Comparison of ENCODE assay signal across 17 mouse cellular contexts in genomic region chr4:97831611-97832278, GRCm38 (mm10). TPM values are rescaled to one million over a fixed set of nuclear protein-coding genes. Genes with fewer than 3 reads are reported as not detected.
DNase-seq lines count a peak whose midpoint lies in the region; TF ChIP-seq lines count a peak whose summit lies in the region.
"Had no signal": no experiment of that assay in that cellular context is flagged by ENCODE, and none has a peak within 500 bp of the region (broad histone marks: within the 10 kb centered on the region; RNA-seq: fewer than 3 reads in every experiment).

No protein-coding gene starts in this region.

- no peak for TF ChIP-seq POLR2A in testis, adult 2 months (IDR thresholded peaks at IDR 0.05; ENCODE audit: control insufficient read depth, low read depth, low read length)
- TF ChIP-seq POLR2A in cortical plate, adult 2 months (IDR thresholded peaks at IDR 0.05; ENCODE audit: extremely low read depth, insufficient read depth, low read length): no peak
- no peak for TF ChIP-seq POLR2A in olfactory bulb, adult 2 months (IDR thresholded peaks at IDR 0.05; ENCODE audit: insufficient read depth, low read depth, low read length)

- H3K27me3 ChIP-seq in heart, embryonic 10.5 days (ENCODE audit: insufficient read depth, poor library complexity, severe bottlenecking): no peaks in the 10 kb centered on the region
- no peaks in the 10 kb centered on the region for H3K27me3 ChIP-seq in testis, adult 2 months (ENCODE audit: control insufficient read depth, insufficient read depth, low read length)
- H3K27me3 ChIP-seq in limb, embryonic 10.5 days (ENCODE audit: low read depth, poor library complexity, severe bottlenecking): no peaks in the 10 kb centered on the region
- H3K27me3 ChIP-seq: heart, embryonic 13.5 days; hindbrain, embryonic 15.5 days; limb, embryonic 13.5 days; neural tube, embryonic 12.5 days had no signal

- H3K36me3 ChIP-seq in heart, embryonic 10.5 days: no peaks in the 10 kb centered on the region
- no peaks in the 10 kb centered on the region for H3K36me3 ChIP-seq in testis, adult 2 months (ENCODE audit: control insufficient read depth, insufficient read depth, low read length)
- no peaks in the 10 kb centered on the region for H3K36me3 ChIP-seq in limb, embryonic 10.5 days
- H3K36me3 ChIP-seq: hindbrain, embryonic 15.5 days; neural tube, embryonic 12.5 days had no signal

- H3K4me3 ChIP-seq in heart, embryonic 10.5 days: no peak overlapping the region
- no peak overlapping the region for H3K4me3 ChIP-seq in testis, adult 2 months (ENCODE audit: control insufficient read depth, low read depth, low read length)
- H3K4me3 ChIP-seq in cortical plate, adult 2 months (ENCODE audit: insufficient read depth, low read length): no peak overlapping the region
- H3K4me3 ChIP-seq in olfactory bulb, adult 2 months (ENCODE audit: insufficient read depth, low read depth, low read length): no peak overlapping the region
- no peak overlapping the region for H3K4me3 ChIP-seq in limb, embryonic 10.5 days
- H3K4me3 ChIP-seq: heart, embryonic 13.5 days; hindbrain, embryonic 15.5 days; limb, embryonic 13.5 days; neural tube, embryonic 12.5 days had no signal

- WGBS in heart, embryonic 10.5 days: 86% methylated on average over 7 of the region's 7 CpGs
- WGBS in olfactory bulb, adult 2 months: 87% methylated on average over 7 of the region's 7 CpGs
- 93% methylated on average over 7 of the region's 7 CpGs for WGBS in limb, embryonic 10.5 days

- H3K27ac ChIP-seq in heart, embryonic 10.5 days: no peak overlapping the region
- H3K27ac ChIP-seq in testis, adult 2 months (ENCODE audit: control insufficient read depth, insufficient read depth, low read depth, low read length): peak overlapping the region; percentile 23
- H3K27ac ChIP-seq in cortical plate, adult 2 months (ENCODE audit: insufficient read depth, low read length): peak overlapping the region; percentile 79; the same call in 1 of the 2 replicates
- peak overlapping the region; percentile 26; the same call in 1 of the 2 replicates for H3K27ac ChIP-seq in olfactory bulb, adult 2 months (ENCODE audit: insufficient read depth, low read depth, low read length)
- H3K27ac ChIP-seq in limb, embryonic 10.5 days: no peak overlapping the region
- H3K27ac ChIP-seq: hindbrain, embryonic 15.5 days; kidney, postnatal 0 days; limb, embryonic 13.5 days; neural tube, embryonic 12.5 days had no signal

- DNase-seq in heart, adult 11 months: peak; percentile 41
- no peak for DNase-seq in heart, embryonic 10.5 days (ENCODE audit: low spot score)
- no peak for DNase-seq in testis, postnatal 10 days (ENCODE audit: low spot score)
- DNase-seq in limb, embryonic 10.5 days (ENCODE audit: low spot score): no peak
- no peak for DNase-seq in cerebellum, postnatal 10 days
- DNase-seq: adrenal gland, adult 8-10 months; cerebellum, postnatal 36 days; lung, postnatal 14 days; midbrain, embryonic 14.5 days had no signal

- peaks cover 36% of the 10 kb centered on the region for H3K4me1 ChIP-seq in heart, embryonic 10.5 days
- peaks cover 8% of the 10 kb centered on the region for H3K4me1 ChIP-seq in testis, adult 2 months (ENCODE audit: control insufficient read depth, insufficient read depth, low read length)
- peaks cover 4% of the 10 kb centered on the region for H3K4me1 ChIP-seq in cortical plate, adult 2 months (ENCODE audit: control insufficient read depth, insufficient read depth, low read length)
- H3K4me1 ChIP-seq in olfactory bulb, adult 2 months (ENCODE audit: control insufficient read depth, insufficient read depth, low read length): no peaks in the 10 kb centered on the region
- peaks cover 16% of the 10 kb centered on the region for H3K4me1 ChIP-seq in limb, embryonic 10.5 days

- H3K9me3 ChIP-seq in heart, embryonic 10.5 days: no peaks in the 10 kb centered on the region
- H3K9me3 ChIP-seq in limb, embryonic 10.5 days (replicated peaks): no peaks in the 10 kb centered on the region
- H3K9me3 ChIP-seq: heart, embryonic 13.5 days; hindbrain, embryonic 15.5 days; limb, embryonic 13.5 days; neural tube, embryonic 12.5 days had no signal

- no peak for TF ChIP-seq CTCF in testis, adult 2 months (IDR thresholded peaks at IDR 0.05; ENCODE audit: control insufficient read depth, insufficient read depth, insufficient replicate concordance, low read depth, low read length)
- TF ChIP-seq CTCF in cortical plate, adult 2 months (IDR thresholded peaks at IDR 0.05; ENCODE audit: extremely low read depth, insufficient read depth, low read length): no peak
- no peak for TF ChIP-seq CTCF in olfactory bulb, adult 2 months (IDR thresholded peaks at IDR 0.05; ENCODE audit: insufficient read depth, low read depth, low read length)

RNA-seq across cellular contexts. Expression of gene E130114P18Rik, which starts 53.9 kb away (rescaled TPM):
- polyA plus RNA-seq in heart, embryonic 10.5 days (2016; fragmentation: Nextera tagmentation; extraction: Ambion mirVana): 0.33 and 1.1 TPM in 2 replicates
- polyA plus RNA-seq in testis, adult 2 months (2012; rRNA removed): 0.17 and 0.74 TPM in 2 replicates
- polyA plus RNA-seq in cortical plate, adult 2 months (2012; rRNA removed): 12.7 and 14.3 TPM in 2 replicates
- polyA plus RNA-seq in olfactory bulb, adult 2 months (2012; ENCODE audit: insufficient read depth, insufficient read length, low replicate concordance, missing spikeins): not detected in 2 replicates
- 2.8 and 11.0 TPM in 2 replicates for polyA plus RNA-seq in limb, embryonic 10.5 days (2016; fragmentation: Nextera tagmentation; extraction: Ambion mirVana)

RNA-seq across cellular contexts. Expression of gene Nfia, which starts 59.2 kb away (rescaled TPM):
- 14.4 and 19.6 TPM in 2 replicates for polyA plus RNA-seq in heart, embryonic 10.5 days (2016; fragmentation: Nextera tagmentation; extraction: Ambion mirVana)
- polyA plus RNA-seq in testis, adult 2 months (2012; rRNA removed): 6.4 and 8.1 TPM in 2 replicates
- polyA plus RNA-seq in cortical plate, adult 2 months (2012; rRNA removed): 21.5 and 24.1 TPM in 2 replicates
- not detected in 2 replicates for polyA plus RNA-seq in olfactory bulb, adult 2 months (2012; ENCODE audit: insufficient read depth, insufficient read length, low replicate concordance, missing spikeins)
- 6.7 and 21.3 TPM in 2 replicates for polyA plus RNA-seq in limb, embryonic 10.5 days (2016; fragmentation: Nextera tagmentation; extraction: Ambion mirVana)

Comparison
In these comparisons a context has a peak if more than half of its experiments do, and no peak if none do; other contexts are left out.
1. H3K27ac ChIP-seq: peak in testis, adult 2 months (single experiment), cortical plate, adult 2 months (single experiment) and olfactory bulb, adult 2 months (single experiment); none in heart, embryonic 10.5 days (single experiment) and limb, embryonic 10.5 days (single experiment).